Mouse (Mus musculus): ENCODE data around the gene Zfp385b.

- TF ChIP-seq CTCF (IDR thresholded peaks at IDR 0.05; ENCODE audit: borderline replicate concordance, insufficient read depth, low read depth, low read length) (no peak), POLR2A (IDR thresholded peaks at IDR 0.05; ENCODE audit: borderline replicate concordance, insufficient read depth, low read length) (no peak)
These were observed 210.8 kb downstream of the Zfp385b start for GRCm38 (mm10) chr2:77608666-77609065.

Data from cerebellum, adult 2 months (tissue).